In genomic region chr11:82473137-82473621, GRCm38 (mm10) we compare ENCODE assay signal across 16 mouse cellular contexts.
A peak's percentile ranks its signal among the peaks of the same experiment; 100 is the strongest.
DNase-seq lines count a peak whose midpoint lies in the region; ATAC-seq lines count a peak whose summit lies in the region.
"Had no signal": no experiment of that assay in that cellular context is flagged by ENCODE, and none has a peak within 500 bp of the region (broad histone marks: within the 10 kb centered on the region; RNA-seq: fewer than 3 reads in every experiment).

No protein-coding gene starts in this region.

- peak; percentile 21 for DNase-seq in forebrain, embryonic 10.5 days (ENCODE audit: extremely low spot score, low spot score)
- peak; percentile 83 for DNase-seq in forebrain, embryonic 14.5 days (ENCODE audit: low spot score)
- DNase-seq in cerebellum, adult 11 months, result no peak
- no peak for DNase-seq in testis, postnatal 10 days (ENCODE audit: low spot score)
- no peak for DNase-seq in kidney, adult 18-20 months
- no peak for DNase-seq in thymus, postnatal 14 days
- DNase-seq: cerebellum, adult 8-10 months; kidney, adult 8-10 months; lung, adult 18-20 months; thymus, adult 2 months had no signal

- no peaks in the 10 kb centered on the region for H3K9me3 ChIP-seq in forebrain, embryonic 10.5 days
- no peaks in the 10 kb centered on the region for H3K9me3 ChIP-seq in forebrain, embryonic 14.5 days (replicated peaks; ENCODE audit: control insufficient read depth, low read length)
- no peaks in the 10 kb centered on the region for H3K9me3 ChIP-seq in hindbrain, embryonic 16.5 days (ENCODE audit: control insufficient read depth, low read length)
- H3K9me3 ChIP-seq in neural tube, embryonic 12.5 days, result no peaks in the 10 kb centered on the region

- H3K4me2 ChIP-seq in forebrain, embryonic 14.5 days (ENCODE audit: low read length), result peak overlapping the region; percentile 4; the same call in 1 of the 2 replicates
- peak overlapping the region; percentile 20; the same call in 1 of the 2 replicates for H3K4me2 ChIP-seq in hindbrain, embryonic 16.5 days (ENCODE audit: low read length)
- peak overlapping the region; percentile 26; the same call in 1 of the 2 replicates for H3K4me2 ChIP-seq in neural tube, embryonic 12.5 days (replicated peaks)

- H3K27ac ChIP-seq in forebrain, embryonic 10.5 days, result peak overlapping the region; percentile 65
- 0 out of 2 replicates have a peak overlapping the region, but pooled peaks have one; percentile 22 for H3K27ac ChIP-seq in forebrain, embryonic 14.5 days (ENCODE audit: low read depth, low read length)
- H3K27ac ChIP-seq in hindbrain, embryonic 16.5 days (ENCODE audit: low read depth, low read length), result 0 out of 2 replicates have a peak overlapping the region, but pooled peaks have one; percentile 13
- peak overlapping the region; percentile 62; the same call in 1 of the 2 replicates for H3K27ac ChIP-seq in neural tube, embryonic 12.5 days
- H3K27ac ChIP-seq: macrophage had no signal

- WGBS in forebrain, embryonic 10.5 days, result 32% methylated on average over 12 of the region's 12 CpGs
- WGBS in forebrain, embryonic 14.5 days, result 6% methylated on average over 12 of the region's 12 CpGs
- WGBS in hindbrain, embryonic 16.5 days, result 23% methylated on average over 12 of the region's 12 CpGs
- WGBS in neural tube, embryonic 12.5 days, result 24% methylated on average over 12 of the region's 12 CpGs

- no peak overlapping the region for H3K4me3 ChIP-seq in forebrain, embryonic 10.5 days
- H3K4me3 ChIP-seq in forebrain, embryonic 14.5 days (ENCODE audit: low read depth, low read length), result no peak overlapping the region
- H3K4me3 ChIP-seq in hindbrain, embryonic 16.5 days (ENCODE audit: low read length), result no peak overlapping the region
- no peak overlapping the region for H3K4me3 ChIP-seq in neural tube, embryonic 12.5 days
- H3K4me3 ChIP-seq: erythroblast, embryonic 14.5 days; myocyte had no signal

- ATAC-seq in forebrain, embryonic 14.5 days, result peak; percentile 86
- ATAC-seq in hindbrain, embryonic 16.5 days, result peak; percentile 51; the same call in 1 of the 2 replicates
- peak; percentile 68 for ATAC-seq in neural tube, embryonic 12.5 days (ENCODE audit: low FRiP score, low read depth)
- ATAC-seq: CD4-positive, CD25-positive, alpha-beta regulatory T cell, adult 4 months had no signal

- no peak overlapping the region for H3K9ac ChIP-seq in forebrain, embryonic 14.5 days (ENCODE audit: low read length)
- H3K9ac ChIP-seq in hindbrain, embryonic 16.5 days (ENCODE audit: low read depth, low read length), result peak overlapping the region; percentile 33; the same call in 1 of the 2 replicates
- H3K9ac ChIP-seq in neural tube, embryonic 12.5 days, result no peak overlapping the region

- no peaks in the 10 kb centered on the region for H3K36me3 ChIP-seq in forebrain, embryonic 10.5 days (replicated peaks)
- H3K36me3 ChIP-seq in forebrain, embryonic 14.5 days (ENCODE audit: control insufficient read depth, insufficient read depth, low read length), result no peaks in the 10 kb centered on the region
- no peaks in the 10 kb centered on the region for H3K36me3 ChIP-seq in hindbrain, embryonic 16.5 days (ENCODE audit: control insufficient read depth, insufficient read depth, low read length)
- no peaks in the 10 kb centered on the region for H3K36me3 ChIP-seq in neural tube, embryonic 12.5 days

- H3K4me1 ChIP-seq in forebrain, embryonic 10.5 days, result peaks cover 34% of the 10 kb centered on the region
- H3K4me1 ChIP-seq in forebrain, embryonic 14.5 days (ENCODE audit: control insufficient read depth, insufficient read depth, low read length), result peaks cover 14% of the 10 kb centered on the region; the same call in 1 of the 2 replicates
- H3K4me1 ChIP-seq in hindbrain, embryonic 16.5 days (ENCODE audit: control insufficient read depth, insufficient read depth, low read depth, low read length), result peaks cover 12% of the 10 kb centered on the region
- peaks cover 32% of the 10 kb centered on the region for H3K4me1 ChIP-seq in neural tube, embryonic 12.5 days

- peaks cover 31% of the 10 kb centered on the region for H3K27me3 ChIP-seq in forebrain, embryonic 10.5 days (ENCODE audit: poor library complexity, severe bottlenecking)
- H3K27me3 ChIP-seq in forebrain, embryonic 14.5 days (replicated peaks; ENCODE audit: control insufficient read depth, insufficient read depth, low read length), result 0 out of 2 replicates have a peak, but pooled peaks cover 3% of the 10 kb centered on the region
- no peaks in the 10 kb centered on the region for H3K27me3 ChIP-seq in hindbrain, embryonic 16.5 days (replicated peaks; ENCODE audit: control insufficient read depth, insufficient read depth, low read length)
- H3K27me3 ChIP-seq in neural tube, embryonic 12.5 days (replicated peaks), result peaks cover 4% of the 10 kb centered on the region; the same call in 1 of the 2 replicates

Comparison
In these comparisons a context has a peak if more than half of its experiments do, and no peak if none do; other contexts are left out.
1. DNase-seq: peak in forebrain, embryonic 10.5 days (single experiment) and forebrain, embryonic 14.5 days (single experiment); none in cerebellum, adult 11 months (single experiment), testis, postnatal 10 days (single experiment), kidney, adult 18-20 months (single experiment) and thymus, postnatal 14 days (single experiment).
2. H3K27ac ChIP-seq: peak in every context shown above with its lines; median percentile 65 in forebrain, embryonic 10.5 days; 62 in neural tube, embryonic 12.5 days; 22 in forebrain, embryonic 14.5 days; 13 in hindbrain, embryonic 16.5 days.
3. Peak in every context shown above with its lines, with median percentiles within 50 percentile points of each other: ATAC-seq and H3K4me2 ChIP-seq.